9 mouse cellular contexts compared by ENCODE assay signal in genomic region chr14:32609392-32609791, GRCm38 (mm10). TPM values are rescaled to one million over a fixed set of nuclear protein-coding genes. Genes with fewer than 3 reads are reported as not detected.
DNase-seq lines count a peak whose midpoint lies in the region; ATAC-seq lines count a peak whose summit lies in the region.
"Had no signal": no experiment of that assay in that cellular context is flagged by ENCODE, and none has a peak within 500 bp of the region (broad histone marks: within the 10 kb centered on the region; RNA-seq: fewer than 3 reads in every experiment).

No protein-coding gene starts in this region.

- ATAC-seq in erythroblast, adult 5-6 weeks (replicated peaks; ENCODE audit: low FRiP score, poor library complexity, severe bottlenecking): no peak

- 22% methylated on average over 3 of the region's 3 CpGs for WGBS in heart, embryonic 10.5 days

- peak; percentile 68 for DNase-seq in heart, postnatal 4 days
- no peak for DNase-seq in heart, embryonic 10.5 days (ENCODE audit: low spot score)
- DNase-seq in urinary bladder, postnatal 14 days (ENCODE audit: low spot score): peak; percentile 28
- DNase-seq in urinary bladder, postnatal 4 days (ENCODE audit: low spot score in 2 of 2): no peak
- DNase-seq in embryo, embryonic 11 days: peak; percentile 42
- DNase-seq in layer of hippocampus, postnatal 10 days (ENCODE audit: low spot score in 2 of 2): peak; percentile 65 to 68
- peak; percentile 23 to 47 for DNase-seq in right cerebral cortex, adult 2 months (ENCODE audit: low spot score in 2 of 2)
- DNase-seq: liver, embryonic 13.5 days had no signal

- H3K4me1 ChIP-seq in heart, embryonic 10.5 days: 0 out of 2 replicates have a peak, but pooled peaks cover 3% of the 10 kb centered on the region
- H3K4me1 ChIP-seq: liver, embryonic 13.5 days had no signal

- peaks cover 38% of the 10 kb centered on the region for H3K27me3 ChIP-seq in heart, embryonic 10.5 days (ENCODE audit: insufficient read depth, poor library complexity, severe bottlenecking)

- H3K9me3 ChIP-seq in heart, embryonic 10.5 days: no peaks in the 10 kb centered on the region
- H3K9me3 ChIP-seq: liver, embryonic 13.5 days had no signal

- no peaks in the 10 kb centered on the region for H3K36me3 ChIP-seq in heart, embryonic 10.5 days
- H3K36me3 ChIP-seq: liver, embryonic 13.5 days had no signal

- H3K27ac ChIP-seq in heart, embryonic 10.5 days: no peak overlapping the region
- H3K27ac ChIP-seq: liver, embryonic 13.5 days had no signal

- no peak overlapping the region for H3K4me3 ChIP-seq in heart, embryonic 10.5 days
- H3K4me3 ChIP-seq: liver, embryonic 13.5 days had no signal

RNA-seq across cellular contexts. Expression of gene Prrxl1, which starts 10.2 kb away (rescaled TPM):
- total RNA-seq in heart, postnatal 4 days (2021): not detected
- not detected in 2 replicates for polyA plus RNA-seq in heart, embryonic 10.5 days (2016; fragmentation: Nextera tagmentation; extraction: Ambion mirVana)
- total RNA-seq in layer of hippocampus, postnatal 10 days (2021): not detected
- total RNA-seq in erythroblast, adult 5-6 weeks (2015; ENCODE audit: low replicate concordance): not detected in 2 replicates
- total RNA-seq in erythroblast, adult 5-6 weeks (2017; ENCODE audit: low replicate concordance): 0.56 TPM in 1 of 2 replicates, not detected in the other

Comparison
In these comparisons a context has a peak if more than half of its experiments do, and no peak if none do; other contexts are left out.
1. DNase-seq: peak in heart, postnatal 4 days (single experiment), urinary bladder, postnatal 14 days (single experiment), embryo, embryonic 11 days (single experiment), layer of hippocampus, postnatal 10 days (2 of 2) and right cerebral cortex, adult 2 months (2 of 2); none in heart, embryonic 10.5 days (single experiment) and urinary bladder, postnatal 4 days (0 of 2).